Mouse (Mus musculus): ENCODE measurements around the gene Gpr179.
"Not testable (repeated sequence)": the region's sequence is repeated elsewhere in the genome, so short reads cannot be mapped to it uniquely, and the experiment has no call there.

The Gpr179 gene

GRCm38 (mm10) chr11:97321197-97321596, 30.7 kb downstream of the Gpr179 start:
- DNase-seq (ENCODE audit: low spot score), result no peak

GRCm38 (mm10) chr11:97315504-97316503, 36.1 kb downstream of the Gpr179 start, which contains the start of gene Mrpl45:
Gene Mrpl45 (plus strand): TSS chr11:97315716.
- DNase-seq (ENCODE audit: low spot score), result peak; percentile 99

- no peak for DNase-seq (ENCODE audit: low spot score)
Observed at GRCm38 (mm10) chr11:97314751-97315503, 37.0 kb downstream of the Gpr179 start.

GRCm38 (mm10) chr11:97314110-97314509, 37.8 kb downstream of the Gpr179 start:
- no peak for DNase-seq (ENCODE audit: low spot score)

DNA sequence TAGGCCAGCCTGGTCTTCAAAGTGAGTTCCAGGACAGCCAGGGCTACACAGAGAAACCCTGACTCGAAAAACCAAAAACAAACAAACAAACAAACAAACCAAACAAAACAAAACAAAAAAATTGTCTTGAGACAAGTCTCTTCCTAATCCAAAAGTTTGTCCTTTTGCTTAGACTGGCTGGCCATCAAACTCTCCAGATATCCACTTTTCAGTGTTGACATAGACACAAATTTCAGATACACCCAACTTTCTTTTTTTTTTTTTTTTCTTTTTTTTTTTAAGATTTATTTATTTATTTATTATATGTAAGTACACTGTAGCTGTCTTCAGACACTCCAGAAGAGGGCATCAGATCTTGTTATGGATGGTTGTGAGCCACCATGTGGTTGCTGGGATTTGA, 39.0 kb downstream of the Gpr179 start:
- DNase-seq (ENCODE audit: low spot score), result not testable (repeated sequence)

DNA sequence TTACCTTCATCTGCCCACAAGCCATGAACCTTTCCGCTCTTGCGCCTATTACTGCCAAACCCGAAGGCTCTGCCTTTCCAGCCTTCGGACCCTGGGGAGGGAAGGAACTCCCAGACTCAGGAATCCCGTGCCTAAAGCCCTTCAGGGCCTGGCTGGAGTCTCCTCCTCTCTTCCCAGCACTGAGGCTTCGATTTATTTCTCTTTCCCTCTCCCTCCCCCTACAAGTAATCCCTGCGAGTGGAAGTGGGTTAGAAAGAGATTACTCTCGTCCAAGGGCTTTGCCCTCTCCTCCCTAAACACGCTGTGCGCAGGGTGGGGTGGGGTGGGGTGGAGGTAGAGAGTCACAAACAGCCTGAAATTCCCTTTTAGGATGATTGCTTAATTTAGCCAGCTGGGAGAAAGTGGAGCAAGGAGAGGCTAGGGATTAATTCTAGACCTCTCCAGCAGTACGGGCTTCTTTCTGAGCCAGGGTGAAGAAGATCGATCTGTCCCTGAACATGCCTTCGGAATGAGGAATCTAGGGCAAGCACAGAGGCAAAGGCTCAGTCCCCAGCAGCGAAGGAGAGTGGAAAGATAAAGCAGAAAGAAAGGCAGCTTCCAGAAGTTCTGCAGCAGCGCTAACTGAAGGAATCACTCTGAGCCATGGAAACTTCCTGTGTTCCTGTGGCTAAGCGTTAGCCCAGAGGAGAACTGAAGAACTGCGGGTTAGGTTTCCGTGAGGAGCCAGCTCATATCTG, 40.8 kb downstream of the Gpr179 start:
- DNase-seq (ENCODE audit: low spot score), result no peak

GRCm38 (mm10) chr11:97309911-97310571, 41.8 kb downstream of the Gpr179 start:
- peak; percentile 82 for DNase-seq (ENCODE audit: low spot score)

GRCm38 (mm10) chr11:97309451-97309836, 42.4 kb downstream of the Gpr179 start:
- DNase-seq (ENCODE audit: low spot score), result peak; percentile 58

DNA sequence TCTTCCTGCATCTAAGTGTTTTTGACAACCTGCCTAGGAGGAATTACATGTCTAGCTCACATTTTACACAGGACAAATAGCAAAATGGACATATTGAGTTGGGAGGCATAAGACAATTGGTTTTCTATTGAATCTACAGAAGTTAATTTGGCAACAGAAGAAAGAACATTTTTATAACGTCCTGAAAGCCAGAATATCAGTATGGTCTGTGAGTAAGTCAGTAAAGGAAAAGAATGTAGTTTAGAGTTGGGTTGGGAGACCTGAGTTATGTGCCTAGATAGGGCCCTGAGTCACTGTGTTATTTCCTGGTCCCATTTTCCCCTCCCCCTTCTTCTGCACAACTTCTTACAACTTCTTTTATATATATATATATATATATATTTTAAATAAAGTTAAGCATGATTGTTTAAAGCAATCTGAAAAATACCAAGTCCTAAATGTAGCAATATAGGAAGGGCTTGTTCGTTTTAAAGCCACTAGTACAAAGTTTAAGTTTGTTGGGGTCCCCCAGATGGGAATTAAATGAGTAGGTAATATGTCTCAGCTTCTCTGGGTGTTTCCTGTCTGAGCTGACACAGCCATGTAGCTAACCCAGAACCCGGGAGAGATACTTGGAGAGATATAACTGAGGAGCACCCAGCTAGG, 42.9 kb downstream of the Gpr179 start:
- no peak for DNase-seq (ENCODE audit: low spot score)

DNA sequence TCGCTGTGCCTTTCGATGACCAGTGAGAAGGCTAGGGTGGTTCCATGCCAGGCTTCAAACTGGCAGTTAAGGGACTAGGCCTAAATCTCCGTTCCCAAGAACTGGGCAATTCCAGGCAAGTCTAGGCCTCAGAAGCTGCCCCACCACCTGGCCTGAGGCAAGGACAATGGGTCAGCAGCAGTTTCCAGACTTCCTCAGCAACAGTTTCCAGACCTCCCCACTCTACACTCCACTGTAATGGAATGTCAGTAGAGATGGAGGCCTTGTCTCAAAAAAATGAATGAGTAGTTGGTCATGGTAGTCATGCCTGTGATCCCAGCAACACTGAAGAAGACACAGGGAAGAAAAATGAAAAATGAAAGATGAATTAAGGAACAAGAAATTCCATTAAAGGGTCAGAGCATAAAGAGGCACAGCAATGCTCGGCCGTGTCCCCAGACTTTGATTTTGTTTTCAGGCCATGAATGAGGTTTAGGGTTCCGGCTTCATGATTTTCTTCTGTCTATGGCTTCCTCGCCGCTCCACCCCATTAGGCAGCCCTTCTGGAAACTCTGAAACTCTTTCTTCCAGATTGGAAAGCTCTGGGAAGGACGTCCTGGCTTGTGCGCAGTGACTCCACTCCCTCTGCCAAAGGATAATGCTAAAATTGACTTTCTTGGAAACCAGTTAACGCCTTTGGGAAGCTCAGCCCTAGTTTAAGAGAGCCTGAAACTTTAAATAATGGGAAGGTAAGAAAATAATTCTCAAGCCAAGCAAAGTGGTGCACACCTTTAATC, 44.4 kb downstream of the Gpr179 start:
- no peak for DNase-seq (ENCODE audit: low spot score)

GRCm38 (mm10) chr11:97304631-97305030, 47.2 kb downstream of the Gpr179 start:
- no peak for DNase-seq (ENCODE audit: low spot score)

GRCm38 (mm10) chr11:97302231-97302781, 49.6 kb downstream of the Gpr179 start:
- DNase-seq (ENCODE audit: low spot score), result no peak

GRCm38 (mm10) chr11:97301406-97301805, 50.5 kb downstream of the Gpr179 start:
- no peak for DNase-seq (ENCODE audit: low spot score)

DNA sequence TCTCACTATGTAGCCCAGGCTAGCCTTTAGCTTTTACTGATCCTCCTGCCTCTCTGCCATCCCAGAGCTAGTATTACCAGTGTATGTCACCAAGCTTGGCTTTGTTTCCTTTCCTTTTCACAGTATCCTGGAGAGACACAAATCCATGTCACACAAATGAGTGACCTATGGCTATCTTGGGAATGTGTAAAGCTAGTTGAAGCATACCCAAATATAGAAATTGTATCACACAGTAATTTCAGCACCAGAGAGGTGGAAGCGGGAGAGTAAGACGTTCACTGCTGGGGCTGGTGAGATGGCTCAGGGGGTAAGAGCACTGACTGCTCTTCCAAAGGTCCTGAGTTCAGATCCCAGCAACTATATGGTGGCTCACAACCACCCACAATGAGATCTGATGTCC, 51.9 kb downstream of the Gpr179 start:
- no peak for DNase-seq (ENCODE audit: low spot score)

- DNase-seq (ENCODE audit: low spot score), result no peak
Observed at GRCm38 (mm10) chr11:97296542-97296941, 55.3 kb downstream of the Gpr179 start.

DNA sequence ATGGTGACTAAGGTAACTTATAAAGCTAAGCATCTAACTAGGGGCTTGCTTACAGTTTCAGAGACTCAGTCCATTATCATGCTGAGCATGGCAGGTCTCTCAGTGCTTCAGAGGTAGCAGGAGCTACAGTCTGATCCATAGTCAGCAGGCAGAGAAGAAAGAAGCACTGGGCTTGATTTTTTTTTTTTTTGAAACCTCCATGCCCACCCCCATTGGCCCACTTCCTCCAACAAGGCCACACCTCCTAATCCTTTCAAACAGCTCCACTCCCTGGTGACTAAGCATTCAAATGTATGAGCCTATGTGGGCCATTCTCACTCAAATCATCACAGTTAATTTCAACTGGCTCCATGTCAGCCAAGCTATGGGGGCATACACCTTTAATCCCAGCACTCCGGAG, 59.1 kb downstream of the Gpr179 start:
- no peak for DNase-seq (ENCODE audit: low spot score)

DNA sequence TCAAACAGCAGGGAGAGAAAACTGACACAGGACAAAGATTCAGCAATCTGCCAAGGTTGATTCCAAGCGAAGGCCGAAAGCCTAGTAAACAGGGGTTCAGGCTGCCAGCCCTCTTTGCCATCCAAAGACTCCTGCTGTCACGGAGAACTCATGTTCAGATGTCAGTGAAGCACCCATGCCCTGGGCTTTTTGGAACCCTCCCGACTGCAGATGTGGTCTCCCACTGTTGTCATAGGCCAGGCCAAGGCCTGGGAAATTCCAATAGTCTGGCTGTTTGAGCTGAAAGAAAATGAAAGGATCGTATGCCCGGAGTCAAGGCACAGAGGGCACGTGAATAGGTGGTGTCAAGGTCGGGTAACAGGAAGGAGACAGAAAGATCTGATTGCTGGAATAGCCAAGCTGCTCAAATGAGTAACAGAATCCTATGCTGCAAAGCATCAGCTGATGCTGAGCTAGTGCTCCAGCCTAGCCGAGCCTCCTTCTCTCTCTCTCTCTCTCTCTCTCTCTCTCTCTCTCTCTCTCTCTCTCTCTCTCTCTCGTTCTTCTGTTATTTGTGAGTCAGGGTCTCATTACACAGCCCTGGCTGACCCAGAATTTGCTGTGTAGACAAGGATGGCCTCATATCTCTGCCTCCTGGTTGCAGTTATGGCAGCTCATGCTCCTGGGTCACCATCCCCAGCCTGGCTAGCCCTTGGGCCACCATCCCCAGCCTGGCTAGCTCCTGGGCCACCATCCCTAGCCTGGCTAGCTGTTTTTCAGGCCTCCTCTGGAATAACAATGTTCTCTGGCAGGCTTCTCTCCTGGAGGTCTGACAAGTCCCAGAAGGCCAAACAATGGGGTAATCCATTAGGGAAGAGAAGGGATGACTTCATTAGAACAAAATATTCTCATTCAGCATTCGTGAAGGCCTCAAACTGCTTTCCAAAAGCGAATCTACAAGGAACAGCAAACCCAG, 62.3 kb downstream of the Gpr179 start:
- peak; percentile 67 for DNase-seq (ENCODE audit: low spot score)

DNA sequence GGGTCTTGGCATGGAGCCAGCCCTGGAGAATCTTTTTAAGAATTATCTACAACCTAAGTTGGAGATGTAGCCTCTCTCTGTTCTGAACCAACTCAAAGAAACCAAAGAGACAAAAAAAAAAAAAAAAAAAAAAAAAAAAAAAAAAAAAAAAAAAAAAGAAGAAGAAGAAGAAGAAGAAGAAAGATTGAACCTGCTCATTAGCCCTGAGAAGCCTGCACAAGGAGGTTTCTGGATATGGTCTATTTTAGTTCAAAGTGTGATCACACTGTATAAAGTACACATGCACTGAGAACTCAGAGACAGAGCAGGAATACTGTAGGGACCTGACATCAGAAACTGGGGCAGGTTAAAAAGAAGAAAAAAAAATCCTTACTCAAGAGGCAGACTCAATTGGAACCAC, 64.2 kb downstream of the Gpr179 start:
- DNase-seq (ENCODE audit: low spot score), result no peak

DNA sequence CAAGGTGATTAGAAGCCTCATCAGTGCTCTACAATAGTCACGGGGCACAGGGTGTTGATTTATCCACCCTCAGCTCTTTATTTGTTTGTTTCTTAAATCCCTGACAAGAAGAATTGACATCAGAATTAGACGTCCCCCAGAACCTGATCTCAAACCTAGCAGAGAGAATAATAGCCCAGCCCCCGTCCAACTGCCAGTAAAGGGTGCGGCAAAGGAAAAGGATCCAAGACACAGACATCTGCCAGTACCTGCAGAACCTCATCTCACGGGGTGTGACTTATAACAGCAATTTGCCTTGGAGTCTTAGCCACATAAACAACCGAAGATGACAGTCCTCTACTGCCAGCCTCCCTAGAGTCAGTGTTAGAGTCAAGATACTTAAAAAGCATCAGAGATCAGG, 64.9 kb downstream of the Gpr179 start:
- DNase-seq (ENCODE audit: low spot score), result no peak
